Mouse (Mus musculus) thymus, adult 2 months (tissue): Measurements from ENCODE around the gene St6galnac3.

ENCODE experiments used
- CTCF ChIP-seq: fragments of 200-500 bp; IDR thresholded peaks from 2 replicates; pipeline ENCODE4 v1.5.1; 2012; ENCODE audit warnings: mild to moderate bottlenecking, control low read depth, low read length, moderate library complexity, borderline replicate concordance; ENCODE audit not compliant: control insufficient read depth, poor library complexity, insufficient read depth; ENCODE audit errors: extremely low read depth
- POLR2A ChIP-seq: fragments of 200-500 bp; IDR thresholded peaks from 2 replicates; pipeline ENCODE4 v1.6.1; 2012; ENCODE audit warnings: mild to moderate bottlenecking, low read length, control low read depth, moderate library complexity; ENCODE audit not compliant: control insufficient read depth, poor library complexity, insufficient read depth; ENCODE audit errors: extremely low read depth

DNA sequence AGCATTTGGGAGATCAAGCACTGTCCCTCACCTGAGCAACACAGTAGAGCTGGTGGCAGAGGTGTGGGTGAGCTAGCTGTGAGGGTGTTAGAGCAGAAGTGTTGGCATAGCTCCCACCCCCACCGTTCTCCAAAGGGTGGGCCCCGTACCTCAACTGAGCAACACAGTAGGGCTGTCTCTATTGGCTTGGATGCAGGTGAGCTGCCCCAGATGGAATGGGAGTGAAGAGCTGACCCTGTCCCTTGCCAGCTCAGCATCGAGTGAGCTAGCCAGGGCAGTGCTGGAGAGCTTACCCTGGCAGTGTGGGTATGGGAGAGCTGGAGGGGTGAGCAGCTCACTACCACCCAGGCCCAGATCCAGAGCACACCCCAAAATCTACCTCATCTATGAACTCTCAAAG, 171.3 kb downstream of the St6galnac3 start:
- no peak for TF ChIP-seq CTCF
- no peak for TF ChIP-seq POLR2A
